Mouse (Mus musculus): Measurements from ENCODE around the gene Hist1h3f.

GRCm38 (mm10) chr13:23502916-23503315 is 40.9 kb upstream of the Hist1h3f start:
- TF ChIP-seq CTCF (IDR thresholded peaks at IDR 0.05; ENCODE audit: extremely low read depth, insufficient read depth, low read length) (no peak), POLR2A (IDR thresholded peaks at IDR 0.05; ENCODE audit: extremely low read depth, insufficient read depth, low read length) (no peak)

Measured in cortical plate, adult 2 months (tissue).